Mouse (Mus musculus) limb, embryonic 13.5 days (tissue): ENCODE measurements around the gene Hist1h1c. TPM values are rescaled to one million over a fixed set of nuclear protein-coding genes. Genes with fewer than 3 reads are reported as not detected.
"Not testable (repeated sequence)": the region's sequence is repeated elsewhere in the genome, so short reads cannot be mapped to it uniquely, and the experiment has no call there.

Experiments used
- ATAC-seq: fragments of 200-750 bp; cut with Nextera tagmentation; 2 replicates; pipeline ENCODE4 v1.8.0; 2017; ENCODE audit warnings: low read depth, moderate number of reproducible peaks, moderate TSS enrichment; ENCODE audit not compliant: low FRiP score
- H3K27ac ChIP-seq: fragments of 300-500 bp; sonication (generic); 2 replicates; pipeline ENCODE4 v1.5.1; 2015; ENCODE audit warnings: inconsistent platforms, mild to moderate bottlenecking, moderate library complexity
- H3K27me3 ChIP-seq: fragments of 300-500 bp; sonication (generic); 2 replicates; pipeline ENCODE4 v1.6.1; 2015; ENCODE audit warnings: mild to moderate bottlenecking, inconsistent platforms
- H3K36me3 ChIP-seq: fragments of 300-500 bp; sonication (generic); 2 replicates; pipeline ENCODE4 v1.6.1; 2015; ENCODE audit warnings: inconsistent platforms, mild to moderate bottlenecking, moderate library complexity
- H3K4me1 ChIP-seq: fragments of 300-500 bp; sonication (generic); 2 replicates; pipeline ENCODE4 v1.6.1; 2015; ENCODE audit warnings: inconsistent platforms
- H3K4me2 ChIP-seq: fragments of 300-500 bp; sonication (generic); replicated peaks from 2 replicates; pipeline ENCODE4 v1.6.1; 2015; ENCODE audit warnings: inconsistent platforms, mild to moderate bottlenecking, moderate library complexity
- H3K4me3 ChIP-seq: fragments of 300-500 bp; sonication (generic); 2 replicates; pipeline ENCODE4 v1.5.1; 2015; ENCODE audit warnings: moderate library complexity, mild to moderate bottlenecking, inconsistent platforms
- H3K9ac ChIP-seq: fragments of 300-500 bp; sonication (generic); 2 replicates; pipeline ENCODE4 v1.6.1; 2015; ENCODE audit warnings: mild to moderate bottlenecking, inconsistent platforms
- H3K9me3 ChIP-seq: fragments of 300-500 bp; sonication (generic); 2 replicates; pipeline ENCODE4 v1.6.1; 2016; ENCODE audit warnings: inconsistent platforms
- WGBS: fragments of 180-500 bp; shearing (Covaris S2); methylation state at CpG from one replicate; pipeline ENCODE4 v1.1.7; 2015; 5-methylcytosine and 5-hydroxymethylcytosine counted together
- polyA plus RNA-seq: library from polyadenylated mRNA; unstranded; fragments of >200 nt; fragmentation: Nextera tagmentation; extraction: Ambion mirVana; gene quantifications from 2 replicates; pipeline ENCODE4 v1.2.1, GENCODE M21; 2015

Hist1h1c gene
- polyA plus RNA-seq, 1 experiment from 2014 or later, result 22.0 TPM

DNA sequence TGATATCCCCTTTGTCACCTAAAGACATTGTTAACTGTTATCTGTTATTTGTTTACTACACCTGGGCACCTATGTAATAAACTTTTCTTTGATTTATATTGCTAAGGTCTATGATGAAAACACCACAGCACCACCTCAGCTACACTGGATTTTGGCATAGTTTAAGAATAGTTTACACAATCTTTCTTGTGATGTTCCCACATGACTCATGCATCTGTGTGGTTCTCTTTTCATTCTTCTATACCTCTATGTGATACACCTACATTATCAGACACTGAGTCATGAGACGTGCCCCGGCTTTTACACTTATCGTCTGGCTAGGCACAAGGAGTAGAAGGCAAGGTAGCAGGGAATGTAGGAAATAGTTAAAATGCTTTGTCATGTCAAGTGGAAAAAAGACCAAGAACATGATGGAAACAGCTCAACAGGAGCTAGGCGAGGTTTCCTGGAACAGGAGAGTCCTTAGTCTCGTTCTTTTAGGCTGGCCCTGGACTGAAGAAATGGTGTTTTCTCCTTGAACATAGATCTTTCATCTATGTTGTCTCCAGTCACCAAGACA is 11.0 kb downstream of the Hist1h1c start:
- WGBS, result 93% methylated on average over 5 of the region's 5 CpGs
- H3K9ac ChIP-seq, result no peak overlapping the region
- peak overlapping the region; percentile 84 for H3K27ac ChIP-seq
- H3K4me1 ChIP-seq, result peaks cover 30% of the 10 kb centered on the region
- no peaks in the 10 kb centered on the region for H3K36me3 ChIP-seq
- H3K9me3 ChIP-seq, result no peaks in the 10 kb centered on the region
- no peak overlapping the region for H3K4me3 ChIP-seq
- no peak overlapping the region for H3K4me2 ChIP-seq
- no peak for ATAC-seq
- H3K27me3 ChIP-seq, result no peaks in the 10 kb centered on the region

DNA sequence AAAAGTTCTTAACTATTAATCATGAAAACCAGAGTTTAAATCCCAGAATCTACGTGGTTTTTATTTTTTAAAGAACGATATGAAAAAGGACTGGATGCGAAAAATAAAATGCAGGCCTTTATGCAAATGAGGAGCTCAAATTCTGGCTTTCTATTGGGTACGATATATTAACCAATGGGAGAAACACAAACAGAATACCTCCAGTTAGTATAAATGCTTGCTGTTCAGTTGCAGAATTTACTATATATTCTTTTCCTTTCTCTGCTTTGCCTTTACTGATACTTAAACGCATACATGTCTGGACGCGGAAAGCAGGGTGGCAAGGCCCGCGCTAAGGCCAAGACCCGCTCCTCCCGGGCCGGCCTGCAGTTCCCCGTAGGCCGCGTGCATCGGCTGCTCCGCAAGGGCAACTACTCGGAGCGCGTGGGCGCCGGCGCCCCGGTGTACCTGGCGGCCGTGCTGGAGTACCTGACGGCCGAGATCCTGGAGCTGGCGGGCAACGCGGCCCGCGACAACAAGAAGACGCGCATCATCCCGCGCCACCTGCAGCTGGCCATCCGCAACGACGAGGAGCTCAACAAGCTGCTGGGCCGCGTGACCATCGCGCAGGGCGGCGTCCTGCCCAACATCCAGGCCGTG is 12.3 kb downstream of the Hist1h1c start, which contains the start of gene Hist1h2ab:
Gene Hist1h2ab, plus strand, starts transcription at position 288 of the 639 bp plus-strand sequence.
- Histone ChIP-seq H3K4me2 (peak within 1 kb of the TSS; percentile 65), H3K4me3 (peak within 1 kb of the TSS; percentile 48), H3K9ac (peak within 1 kb of the TSS; percentile 69), H3K27ac (peak within 1 kb of the TSS; percentile 96), H3K4me1 (peaks cover 29% of the 10 kb centered on the region)
- H3K27me3 ChIP-seq, H3K36me3 ChIP-seq, H3K9me3 ChIP-seq: not testable (repeated sequence)
- WGBS, result under 1% methylated on average over 32 of the region's 47 CpGs
- ATAC-seq, result peak; percentile 54

DNA sequence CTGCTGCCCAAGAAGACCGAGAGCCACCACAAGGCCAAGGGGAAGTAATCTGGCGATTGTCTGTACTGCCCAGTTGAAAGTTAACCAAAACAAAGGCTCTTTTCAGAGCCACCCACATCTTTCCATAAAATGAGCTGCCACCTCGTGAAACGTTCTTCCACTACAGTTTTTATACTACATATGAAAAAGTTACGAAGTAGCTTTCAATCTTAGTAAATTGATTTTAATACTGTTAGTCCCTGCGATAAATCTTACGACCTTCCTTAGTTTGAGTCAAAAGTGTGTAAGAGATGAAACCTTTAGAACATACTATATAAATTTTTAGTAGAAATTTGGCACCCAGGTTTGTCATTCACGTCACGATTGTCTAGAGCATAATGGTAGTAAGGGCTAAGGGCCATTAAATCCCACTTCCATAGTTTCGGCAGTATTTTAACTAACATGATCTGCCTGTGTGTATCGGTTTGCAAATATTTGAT is 12.9 kb downstream of the Hist1h1c start:
- no peaks in the 10 kb centered on the region for H3K27me3 ChIP-seq
- under 1% methylated on average over 11 of the region's 11 CpGs for WGBS
- H3K9ac ChIP-seq, result peak overlapping the region; percentile 69
- H3K9me3 ChIP-seq, result no peaks in the 10 kb centered on the region
- H3K4me1 ChIP-seq, result peaks cover 29% of the 10 kb centered on the region
- ATAC-seq, result no peak
- H3K36me3 ChIP-seq, result no peaks in the 10 kb centered on the region
- peak overlapping the region; percentile 96 for H3K27ac ChIP-seq
- peak overlapping the region; percentile 65 for H3K4me2 ChIP-seq
- peak overlapping the region; percentile 48 for H3K4me3 ChIP-seq

DNA sequence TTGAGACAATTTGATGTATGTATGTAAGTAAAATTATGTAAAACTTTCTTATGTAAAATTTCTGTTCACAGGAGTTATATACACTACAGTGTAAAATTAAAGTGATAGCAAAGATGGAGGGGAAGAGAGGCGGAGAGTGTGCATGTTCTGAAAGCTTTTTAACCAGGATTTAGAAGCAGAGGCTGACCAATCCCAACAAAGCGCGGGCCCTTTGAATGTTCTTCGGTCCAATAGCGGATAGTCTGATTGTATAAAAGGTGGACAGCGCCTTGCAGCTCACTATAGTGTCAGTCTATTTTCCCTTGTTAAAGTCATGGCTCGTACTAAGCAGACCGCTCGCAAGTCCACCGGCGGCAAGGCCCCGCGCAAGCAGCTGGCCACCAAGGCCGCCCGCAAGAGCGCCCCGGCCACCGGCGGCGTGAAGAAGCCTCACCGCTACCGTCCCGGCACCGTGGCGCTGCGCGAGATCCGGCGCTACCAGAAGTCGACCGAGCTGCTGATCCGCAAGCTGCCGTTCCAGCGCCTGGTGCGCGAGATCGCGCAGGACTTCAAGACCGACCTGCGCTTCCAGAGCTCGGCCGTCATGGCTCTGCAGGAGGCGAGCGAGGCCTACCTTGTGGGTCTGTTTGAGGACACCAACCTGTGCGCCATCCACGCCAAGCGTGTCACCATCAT is 13.6 kb downstream of the Hist1h1c start, which contains the start of gene Hist1h3b:
Gene Hist1h3b, plus strand, starts transcription at position 201 of the 675 bp plus-strand sequence.
- Histone ChIP-seq H3K4me2 (peak within 1 kb of the TSS; percentile 65), H3K4me1 (peaks cover 27% of the 10 kb centered on the region), H3K4me3 (peak within 1 kb of the TSS; percentile 48), H3K27ac (peak within 1 kb of the TSS; percentile 96), H3K9ac (peak within 1 kb of the TSS; percentile 69)
- H3K27me3 ChIP-seq, H3K9me3 ChIP-seq, H3K36me3 ChIP-seq: not testable (repeated sequence)
- ATAC-seq, result peak; percentile 90
- 0% methylated on average over 21 of the region's 47 CpGs for WGBS

DNA sequence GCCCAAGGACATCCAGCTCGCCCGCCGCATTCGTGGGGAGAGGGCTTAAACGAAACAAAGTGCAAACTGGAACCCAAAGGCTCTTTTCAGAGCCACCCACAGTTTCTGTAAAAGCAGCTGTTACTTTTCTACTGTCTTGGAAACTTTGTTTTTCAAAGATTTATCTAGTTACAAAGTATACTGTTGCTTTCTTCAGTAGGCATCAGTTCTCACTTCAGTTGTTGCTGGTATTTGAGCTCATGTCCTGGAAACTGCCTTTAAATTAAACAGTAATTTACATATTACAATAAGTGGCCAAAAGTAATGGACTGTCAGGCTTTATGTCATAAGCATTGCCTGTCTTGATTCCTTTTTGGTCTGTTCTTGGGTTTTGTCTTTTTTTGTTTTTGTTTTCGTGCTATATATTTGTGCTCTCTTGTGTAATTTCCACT is 14.1 kb downstream of the Hist1h1c start:
- Histone ChIP-seq H3K27ac (peak overlapping the region; percentile 76), H3K9ac (peak overlapping the region; percentile 65), H3K4me3 (peak overlapping the region; percentile 42), H3K4me2 (peak overlapping the region; percentile 65), H3K9me3 (no peaks in the 10 kb centered on the region), H3K4me1 (peaks cover 27% of the 10 kb centered on the region), H3K27me3 (no peaks in the 10 kb centered on the region), H3K36me3 (no peaks in the 10 kb centered on the region)
- no peak for ATAC-seq
- 4% methylated on average over 6 of the region's 6 CpGs for WGBS

DNA sequence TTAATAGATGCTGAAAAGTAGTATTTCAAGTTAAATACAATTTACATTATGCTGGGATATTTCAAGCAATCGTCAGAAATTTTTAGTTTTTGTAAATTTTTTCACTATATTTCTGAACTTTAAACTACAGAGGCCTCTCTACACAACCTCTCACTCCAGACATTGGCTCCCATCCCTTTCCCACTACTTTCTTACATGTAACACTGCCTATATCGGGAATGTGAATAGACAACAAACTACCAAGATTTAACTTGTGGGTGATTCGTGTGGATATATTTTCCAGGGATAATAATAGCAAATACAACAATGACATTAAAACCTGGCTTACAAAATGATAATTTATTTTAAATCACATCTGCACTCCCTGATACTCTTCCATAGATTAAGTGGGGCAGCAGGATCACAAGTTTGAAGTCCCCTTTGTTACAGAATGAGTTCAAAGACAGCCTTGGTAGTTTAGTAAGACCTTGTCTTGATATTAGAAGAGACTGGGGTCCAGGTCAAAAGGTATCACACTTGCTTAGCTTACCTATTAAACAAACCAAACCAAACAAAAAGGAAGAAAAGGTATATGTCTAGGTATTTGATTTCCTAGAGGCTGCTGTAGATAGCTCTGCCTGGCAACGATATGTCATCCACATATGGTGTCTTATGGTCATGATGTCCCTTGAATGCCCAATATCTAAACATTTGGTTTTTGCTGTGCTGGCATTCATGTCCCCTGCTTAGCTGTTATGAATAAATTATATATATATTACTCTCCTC is 14.9 kb downstream of the Hist1h1c start:
- no peaks in the 10 kb centered on the region for H3K36me3 ChIP-seq
- no peaks in the 10 kb centered on the region for H3K9me3 ChIP-seq
- 56% methylated on average over 4 of the region's 4 CpGs for WGBS
- peak overlapping the region; percentile 65; the same call in 1 of the 2 replicates for H3K9ac ChIP-seq
- H3K27ac ChIP-seq, result peak overlapping the region; percentile 76; the same call in 1 of the 2 replicates
- H3K4me3 ChIP-seq, result 0 out of 2 replicates have a peak overlapping the region, but pooled peaks have one; percentile 12
- H3K4me1 ChIP-seq, result peaks cover 23% of the 10 kb centered on the region
- H3K27me3 ChIP-seq, result no peaks in the 10 kb centered on the region
- peak overlapping the region; percentile 65 for H3K4me2 ChIP-seq
- no peak for ATAC-seq

DNA sequence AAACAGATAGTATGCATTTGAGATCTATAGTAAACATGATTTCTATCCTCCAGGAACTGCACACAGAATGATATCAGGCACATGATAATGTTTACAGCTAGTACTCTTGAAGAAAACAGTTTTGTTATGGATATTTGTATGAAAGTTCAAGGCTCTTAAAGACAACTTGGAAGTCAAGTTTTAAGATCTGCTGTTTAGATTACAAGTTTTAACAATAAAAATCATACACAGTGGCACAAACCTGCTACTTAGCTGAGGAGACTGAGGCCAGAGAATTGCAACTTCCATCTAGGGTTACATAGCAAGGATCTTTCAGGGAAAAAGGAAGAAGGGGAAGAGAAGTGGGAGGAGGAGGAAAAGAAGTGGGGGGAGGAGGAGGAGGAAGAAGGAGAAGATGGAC is 16.4 kb downstream of the Hist1h1c start:
- H3K27ac ChIP-seq, result no peak overlapping the region
- H3K4me1 ChIP-seq, result peaks cover 23% of the 10 kb centered on the region
- H3K4me3 ChIP-seq, result no peak overlapping the region
- H3K36me3 ChIP-seq, result no peaks in the 10 kb centered on the region
- H3K27me3 ChIP-seq, result no peaks in the 10 kb centered on the region
- ATAC-seq, result no peak
- no peak overlapping the region for H3K4me2 ChIP-seq
- no peaks in the 10 kb centered on the region for H3K9me3 ChIP-seq
- no peak overlapping the region for H3K9ac ChIP-seq

DNA sequence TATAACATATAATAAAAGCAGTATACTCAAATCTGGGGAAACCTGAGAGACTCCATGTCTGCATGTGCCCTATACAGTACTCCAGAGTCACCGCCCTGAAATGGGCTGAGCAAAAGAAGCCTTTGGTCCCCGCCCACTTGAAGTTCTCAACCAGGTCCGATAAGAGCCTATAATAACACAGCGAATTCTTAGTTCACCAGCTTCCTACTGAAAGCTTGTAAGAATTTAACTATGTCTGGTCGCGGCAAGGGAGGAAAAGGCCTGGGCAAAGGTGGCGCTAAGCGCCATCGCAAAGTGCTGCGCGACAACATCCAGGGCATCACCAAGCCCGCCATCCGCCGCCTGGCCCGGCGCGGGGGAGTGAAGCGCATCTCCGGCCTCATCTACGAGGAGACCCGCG is 18.2 kb downstream of the Hist1h1c start, which contains the start of gene Hist1h4b:
Gene Hist1h4b, plus strand, starts transcription at position 224 of the 400 bp plus-strand sequence.
- Histone ChIP-seq H3K4me2 (peak within 1 kb of the TSS; percentile 82), H3K9me3 (no peaks in the 10 kb centered on the region), H3K36me3 (no peaks in the 10 kb centered on the region), H3K27ac (peak within 1 kb of the TSS; percentile 94), H3K4me3 (peak within 1 kb of the TSS; percentile 46), H3K4me1 (peaks cover 29% of the 10 kb centered on the region), H3K9ac (peak within 1 kb of the TSS; percentile 69), H3K27me3 (no peaks in the 10 kb centered on the region)
- peak; percentile 77 for ATAC-seq
- WGBS, result 0% methylated on average over 17 of the region's 22 CpGs

DNA sequence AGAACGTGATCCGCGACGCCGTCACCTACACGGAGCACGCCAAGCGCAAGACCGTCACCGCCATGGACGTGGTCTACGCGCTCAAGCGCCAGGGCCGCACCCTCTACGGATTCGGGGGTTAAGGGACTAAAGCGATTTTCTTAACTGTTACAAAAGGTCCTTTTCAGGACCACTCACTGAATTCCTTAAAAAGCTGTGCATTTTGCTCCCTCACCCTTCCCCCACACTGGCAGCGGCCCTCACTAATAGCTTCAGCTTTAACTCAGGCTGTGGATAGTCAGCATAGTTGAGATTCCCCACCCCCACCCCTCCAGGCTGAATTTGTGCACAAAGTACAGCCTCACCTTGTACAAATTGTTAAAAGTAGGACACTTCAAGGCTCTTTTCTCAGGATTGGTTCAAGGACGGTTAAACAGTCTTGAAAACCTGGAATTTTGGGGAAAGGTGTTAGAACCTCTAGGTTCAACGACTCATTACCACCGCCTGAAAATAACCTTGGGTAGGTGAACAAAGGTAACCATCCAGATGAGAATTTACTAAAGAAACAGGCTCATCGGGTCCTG is 18.7 kb downstream of the Hist1h1c start:
- ATAC-seq, result peak; percentile 16

DNA sequence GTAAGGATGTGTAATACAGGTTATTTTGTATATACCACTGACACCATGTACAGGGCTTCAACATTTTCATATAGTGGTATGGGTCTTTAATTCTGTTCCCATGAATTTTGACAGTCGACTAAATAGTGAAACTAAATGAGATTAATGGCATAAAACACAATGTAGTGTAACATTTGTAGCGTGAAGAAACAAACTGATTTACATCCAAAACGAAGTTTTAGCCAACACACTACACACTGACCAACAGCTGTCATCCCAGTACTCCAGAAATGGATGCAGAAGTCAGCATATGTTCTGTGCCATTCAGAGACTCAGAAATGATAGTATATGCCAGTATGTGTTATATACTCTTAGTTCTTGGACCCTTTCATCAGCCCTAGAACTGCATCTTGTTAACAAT is 19.3 kb downstream of the Hist1h1c start:
- Histone ChIP-seq H3K4me2 (peak overlapping the region; percentile 41), H3K27me3 (no peaks in the 10 kb centered on the region), H3K4me1 (peaks cover 26% of the 10 kb centered on the region), H3K36me3 (no peaks in the 10 kb centered on the region), H3K9ac (no peak overlapping the region), H3K4me3 (no peak overlapping the region), H3K27ac (peak overlapping the region; percentile 29; the same call in 1 of the 2 replicates), H3K9me3 (no peaks in the 10 kb centered on the region)
- 46% methylated on average over 3 of the region's 3 CpGs for WGBS
- ATAC-seq, result no peak

More for the DNA sequence above, 18.7 kb downstream of the Hist1h1c start:
- Histone ChIP-seq H3K36me3 (no peaks in the 10 kb centered on the region), H3K4me2 (peak overlapping the region; percentile 82), H3K27ac (peak overlapping the region; percentile 94), H3K4me1 (peaks cover 29% of the 10 kb centered on the region), H3K27me3 (no peaks in the 10 kb centered on the region), H3K9ac (peak overlapping the region; percentile 69), H3K4me3 (peak overlapping the region; percentile 46), H3K9me3 (no peaks in the 10 kb centered on the region)
- under 1% methylated on average over 18 of the region's 23 CpGs for WGBS

DNA sequence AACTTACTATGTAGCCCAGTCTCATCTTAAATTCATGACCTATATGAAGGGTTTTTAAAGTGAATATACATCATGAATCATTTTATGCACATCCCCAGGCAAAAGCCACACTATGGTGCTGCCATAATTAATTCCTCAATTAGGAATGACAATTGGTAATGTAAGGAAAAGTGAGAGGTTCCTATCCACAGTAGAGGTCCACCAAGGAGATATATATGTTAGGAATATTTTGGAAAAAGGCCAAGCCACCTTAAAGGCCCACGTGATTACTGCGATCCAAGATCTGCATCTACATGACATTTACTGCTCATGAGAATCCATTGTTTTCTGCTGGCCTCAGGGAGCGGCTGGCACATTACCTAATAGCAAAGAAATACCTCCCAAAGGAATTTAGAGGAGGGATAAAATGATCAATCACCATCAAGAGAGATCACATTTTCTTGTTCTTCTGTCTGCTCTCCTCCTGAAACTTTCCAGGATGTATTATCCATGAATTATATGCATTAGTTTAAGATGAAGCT is 20.7 kb downstream of the Hist1h1c start:
- H3K27me3 ChIP-seq, result no peaks in the 10 kb centered on the region
- H3K4me1 ChIP-seq, result peaks cover 22% of the 10 kb centered on the region
- no peaks in the 10 kb centered on the region for H3K36me3 ChIP-seq
- no peak overlapping the region for H3K4me3 ChIP-seq
- WGBS, result 76% methylated on average over 3 of the region's 3 CpGs
- ATAC-seq, result no peak
- no peak overlapping the region; the same call in 1 of the 2 replicates for H3K4me2 ChIP-seq
- no peaks in the 10 kb centered on the region for H3K9me3 ChIP-seq
- H3K27ac ChIP-seq, result no peak overlapping the region
- no peak overlapping the region for H3K9ac ChIP-seq
